Mouse (Mus musculus): ENCODE results near the gene Kansl1l.
"Not testable (repeated sequence)": the region's sequence is repeated elsewhere in the genome, so short reads cannot be mapped to it uniquely, and the experiment has no call there.

The Kansl1l gene

GRCm38 (mm10) chr1:66700149-66700692 is 117.1 kb downstream of the Kansl1l start:
- DNase-seq (ENCODE audit: low read depth, low spot score) = no peak

- not testable (repeated sequence) for DNase-seq (ENCODE audit: low read depth, low spot score)
Observed at GRCm38 (mm10) chr1:66699630-66700029, 117.7 kb downstream of the Kansl1l start.

GRCm38 (mm10) chr1:66695296-66695695 is 122.1 kb downstream of the Kansl1l start:
- no peak for DNase-seq (ENCODE audit: low read depth, low spot score)

- no peak for DNase-seq (ENCODE audit: low read depth, low spot score)
Observed at GRCm38 (mm10) chr1:66694266-66694665, 123.1 kb downstream of the Kansl1l start.

- DNase-seq (ENCODE audit: low read depth, low spot score) = no peak
Observed at GRCm38 (mm10) chr1:66692780-66693392, 124.5 kb downstream of the Kansl1l start.

- no peak for DNase-seq (ENCODE audit: low read depth, low spot score)
Observed at GRCm38 (mm10) chr1:66692308-66692707, 125.1 kb downstream of the Kansl1l start.

GRCm38 (mm10) chr1:66691772-66692171 is 125.6 kb downstream of the Kansl1l start:
- no peak for DNase-seq (ENCODE audit: low read depth, low spot score)

GRCm38 (mm10) chr1:66682974-66683373 is 134.4 kb downstream of the Kansl1l start:
- no peak for DNase-seq (ENCODE audit: low read depth, low spot score)

- no peak for DNase-seq (ENCODE audit: low read depth, low spot score)
Observed at GRCm38 (mm10) chr1:66678662-66679061, 138.7 kb downstream of the Kansl1l start.

GRCm38 (mm10) chr1:66677928-66678327 is 139.4 kb downstream of the Kansl1l start:
- DNase-seq (ENCODE audit: low read depth, low spot score) = no peak

GRCm38 (mm10) chr1:66672812-66673211 is 144.6 kb downstream of the Kansl1l start:
- DNase-seq (ENCODE audit: low read depth, low spot score) = no peak

GRCm38 (mm10) chr1:66671475-66671874 is 145.9 kb downstream of the Kansl1l start:
- DNase-seq (ENCODE audit: low read depth, low spot score) = no peak

All from mesoderm, embryonic 11.5 days (tissue).